Mouse (Mus musculus) gonadal fat pad, adult 2 months (tissue): ENCODE measurements around the gene Adam25. TPM values are rescaled to one million over a fixed set of nuclear protein-coding genes. Genes with fewer than 3 reads are reported as not detected.
"Not testable (repeated sequence)": the region's sequence is repeated elsewhere in the genome, so short reads cannot be mapped to it uniquely, and the experiment has no call there.

Source experiments
- DNase-seq: peaks from one replicate; pipeline ENCODE4 v3.0.0-alpha.2; 2012; ENCODE audit warnings: low read depth
- polyA plus RNA-seq: library from polyadenylated mRNA; depleted of rRNA; stranded (reverse); fragments of >200 nt; gene quantifications from 2 replicates; pipeline ENCODE4 v1.2.3, GENCODE M21; 2012; rRNA removed

The Adam25 gene
- polyA plus RNA-seq = 0.04 TPM in 1 of 2 replicates, not detected in the other

- not testable (repeated sequence) for DNase-seq
Measured at GRCm38 (mm10) chr8:40751908-40752307, at the start of gene Adam25. Adam25 (plus strand) TSS chr8:40752208.

GRCm38 (mm10) chr8:40715406-40715805, 36.6 kb upstream of the Adam25 start:
- not testable (repeated sequence) for DNase-seq

GRCm38 (mm10) chr8:40715986-40716385, 36.0 kb upstream of the Adam25 start:
- no peak for DNase-seq

GRCm38 (mm10) chr8:40783320-40783719, 31.3 kb downstream of the Adam25 start:
- no peak for DNase-seq

GRCm38 (mm10) chr8:40792973-40793372, 41.0 kb downstream of the Adam25 start, which contains the start of gene Adam20:
Adam20 (plus strand) TSS chr8:40793273.
- not testable (repeated sequence) for DNase-seq

GRCm38 (mm10) chr8:40803379-40804079, 51.5 kb downstream of the Adam25 start:
- DNase-seq = no peak

Other genes with a start within 250 kb of the Adam25 start
- gene Adam24, start 77.1 kb upstream of the Adam25 start, polyA plus RNA-seq = 0.06 TPM in 1 of 2 replicates, not detected in the other
- not detected in 2 replicates for gene Adam20, start 41.1 kb downstream of the Adam25 start, polyA plus RNA-seq
- 0.04 and 0.07 TPM in 2 replicates for gene Adam39, start 70.8 kb downstream of the Adam25 start, polyA plus RNA-seq